Mouse (Mus musculus) forebrain, embryonic 15.5 days (tissue): ENCODE measurements around the gene 1700019N19Rik. TPM values are rescaled to one million over a fixed set of nuclear protein-coding genes. Genes with fewer than 3 reads are reported as not detected.

ENCODE experiments used
- ATAC-seq: fragments of 200-750 bp; cut with Nextera tagmentation; replicated peaks from 2 replicates; pipeline ENCODE4 v1.8.0; 2017; ENCODE audit warnings: mild to moderate bottlenecking, moderate TSS enrichment, moderate library complexity
- H3K27ac ChIP-seq: fragments of 300-500 bp; sonication (generic); replicated peaks from 2 replicates; pipeline ENCODE4 v1.5.1; 2015; ENCODE audit warnings: mild to moderate bottlenecking, inconsistent platforms
- H3K27me3 ChIP-seq: fragments of 300-500 bp; sonication (generic); 2 replicates; pipeline ENCODE4 v1.6.1; 2015; ENCODE audit warnings: inconsistent platforms
- H3K36me3 ChIP-seq: fragments of 300-500 bp; sonication (generic); 2 replicates; pipeline ENCODE4 v1.6.1; 2015; ENCODE audit warnings: mild to moderate bottlenecking, inconsistent platforms
- H3K4me1 ChIP-seq: fragments of 300-500 bp; sonication (generic); 2 replicates; pipeline ENCODE4 v1.6.1; 2015; ENCODE audit warnings: inconsistent platforms
- H3K4me2 ChIP-seq: fragments of 300-500 bp; sonication (generic); replicated peaks from 2 replicates; pipeline ENCODE4 v1.6.1; 2015; ENCODE audit warnings: mild to moderate bottlenecking, inconsistent platforms
- H3K4me3 ChIP-seq: fragments of 300-500 bp; sonication (generic); 2 replicates; pipeline ENCODE4 v1.5.1; 2015; ENCODE audit warnings: mild to moderate bottlenecking, inconsistent platforms
- H3K9ac ChIP-seq: fragments of 300-500 bp; sonication (generic); replicated peaks from 2 replicates; pipeline ENCODE4 v1.6.1; 2015; ENCODE audit warnings: mild to moderate bottlenecking, inconsistent platforms
- H3K9me3 ChIP-seq: fragments of 300-500 bp; sonication (generic); 2 replicates; pipeline ENCODE4 v1.6.1; 2016; ENCODE audit warnings: inconsistent platforms
- WGBS: fragments of 180-500 bp; shearing (Covaris S2); methylation state at CpG from one replicate; pipeline ENCODE4 v1.1.7; 2015; ENCODE audit warnings: mixed read lengths; 5-methylcytosine and 5-hydroxymethylcytosine counted together
- polyA plus RNA-seq: library from polyadenylated mRNA; unstranded; fragments of >200 nt; fragmentation: Nextera tagmentation; extraction: Ambion mirVana; gene quantifications from 2 replicates; pipeline ENCODE4 v1.2.1, GENCODE M21; 2015

1700019N19Rik gene
- polyA plus RNA-seq, 1 experiment from 2014 or later: not detected

GRCm38 (mm10) chr19:58747498-58748000 is 46.7 kb downstream of the 1700019N19Rik start:
- no peak for ATAC-seq
- Histone ChIP-seq H3K9ac (no peak overlapping the region), H3K27me3 (no peaks in the 10 kb centered on the region), H3K4me2 (no peak overlapping the region), H3K27ac (no peak overlapping the region), H3K36me3 (no peaks in the 10 kb centered on the region), H3K4me3 (no peak overlapping the region), H3K4me1 (no peaks in the 10 kb centered on the region), H3K9me3 (no peaks in the 10 kb centered on the region)
- WGBS: 88% methylated on average over 9 of the region's 9 CpGs

GRCm38 (mm10) chr19:58743736-58744135 is 50.5 kb downstream of the 1700019N19Rik start:
- WGBS: 90% methylated on average over 4 of the region's 4 CpGs
- Histone ChIP-seq H3K9me3 (no peaks in the 10 kb centered on the region), H3K36me3 (no peaks in the 10 kb centered on the region), H3K4me3 (no peak overlapping the region), H3K27ac (no peak overlapping the region), H3K27me3 (no peaks in the 10 kb centered on the region), H3K4me2 (no peak overlapping the region), H3K9ac (no peak overlapping the region), H3K4me1 (no peaks in the 10 kb centered on the region)
- ATAC-seq: no peak

GRCm38 (mm10) chr19:58742711-58743110 is 51.5 kb downstream of the 1700019N19Rik start:
- H3K36me3 ChIP-seq: no peaks in the 10 kb centered on the region
- no peak overlapping the region for H3K4me2 ChIP-seq
- no peak for ATAC-seq
- no peaks in the 10 kb centered on the region for H3K4me1 ChIP-seq
- H3K27me3 ChIP-seq: no peaks in the 10 kb centered on the region
- no peak overlapping the region for H3K27ac ChIP-seq
- WGBS: 93% methylated on average over 4 of the region's 4 CpGs
- no peak overlapping the region for H3K9ac ChIP-seq
- H3K4me3 ChIP-seq: no peak overlapping the region
- no peaks in the 10 kb centered on the region for H3K9me3 ChIP-seq

- no peak overlapping the region for H3K4me3 ChIP-seq
- no peak overlapping the region for H3K27ac ChIP-seq
- H3K4me1 ChIP-seq: no peaks in the 10 kb centered on the region
- H3K36me3 ChIP-seq: no peaks in the 10 kb centered on the region
- no peak for ATAC-seq
- 38% methylated on average over 6 of the region's 6 CpGs for WGBS
- H3K4me2 ChIP-seq: no peak overlapping the region
- H3K27me3 ChIP-seq: no peaks in the 10 kb centered on the region
- H3K9me3 ChIP-seq: no peaks in the 10 kb centered on the region
- no peak overlapping the region for H3K9ac ChIP-seq
These were observed 53.2 kb downstream of the 1700019N19Rik start for GRCm38 (mm10) chr19:58741036-58741435.

- Histone ChIP-seq H3K27me3 (no peaks in the 10 kb centered on the region), H3K9ac (no peak overlapping the region), H3K4me1 (no peaks in the 10 kb centered on the region), H3K4me3 (no peak overlapping the region), H3K36me3 (no peaks in the 10 kb centered on the region), H3K27ac (no peak overlapping the region), H3K4me2 (no peak overlapping the region), H3K9me3 (no peaks in the 10 kb centered on the region)
- WGBS: 88% methylated on average over 4 of the region's 4 CpGs
- ATAC-seq: no peak
These were observed 56.1 kb downstream of the 1700019N19Rik start for GRCm38 (mm10) chr19:58738111-58738510.

Other genes starting within 250 kb of the 1700019N19Rik start
- gene Pnlip, start 142.0 kb downstream of the 1700019N19Rik start, polyA plus RNA-seq: 0.33 and 0.49 TPM in 2 replicates
- 0.80 and 1.0 TPM in 2 replicates for gene Pnliprp1, start 65.6 kb downstream of the 1700019N19Rik start, polyA plus RNA-seq
- 0.48 and 0.50 TPM in 2 replicates for gene Pnliprp2, start 34.7 kb downstream of the 1700019N19Rik start, polyA plus RNA-seq
- gene Eno4, start 149.0 kb upstream of the 1700019N19Rik start, polyA plus RNA-seq: 1.8 and 2.4 TPM in 2 replicates
- gene Hspa12a, start 149.2 kb upstream of the 1700019N19Rik start, polyA plus RNA-seq: 44.6 and 54.4 TPM in 2 replicates